Mouse (Mus musculus) testis, postnatal 10 days (tissue): ENCODE results near the gene Susd1.

Experiments used
- DNase-seq: peaks from one replicate; pipeline ENCODE4 v3.0.0; 2021; ENCODE audit warnings: low spot score

Gene Susd1

DNA sequence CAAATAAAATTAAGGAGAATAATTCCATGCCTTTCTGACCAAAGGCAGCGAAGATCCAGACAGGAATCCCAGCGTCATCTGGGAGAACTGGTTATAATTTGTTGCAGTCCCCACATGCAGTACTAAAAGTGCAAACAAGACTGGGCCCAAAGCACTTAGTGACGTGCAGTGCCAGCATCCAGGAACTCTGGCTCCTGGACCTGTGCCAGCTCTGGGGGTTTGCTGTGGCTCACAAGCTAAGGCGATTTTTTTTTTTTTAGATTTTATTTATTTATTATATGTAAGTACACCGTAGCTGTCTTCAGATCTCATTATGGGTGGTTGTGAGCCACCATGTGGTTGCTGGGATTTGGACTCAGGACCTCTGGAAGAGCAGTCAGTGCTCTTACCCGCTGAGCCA is 152.1 kb downstream of the Susd1 start:
- DNase-seq, result peak; percentile 62

DNA sequence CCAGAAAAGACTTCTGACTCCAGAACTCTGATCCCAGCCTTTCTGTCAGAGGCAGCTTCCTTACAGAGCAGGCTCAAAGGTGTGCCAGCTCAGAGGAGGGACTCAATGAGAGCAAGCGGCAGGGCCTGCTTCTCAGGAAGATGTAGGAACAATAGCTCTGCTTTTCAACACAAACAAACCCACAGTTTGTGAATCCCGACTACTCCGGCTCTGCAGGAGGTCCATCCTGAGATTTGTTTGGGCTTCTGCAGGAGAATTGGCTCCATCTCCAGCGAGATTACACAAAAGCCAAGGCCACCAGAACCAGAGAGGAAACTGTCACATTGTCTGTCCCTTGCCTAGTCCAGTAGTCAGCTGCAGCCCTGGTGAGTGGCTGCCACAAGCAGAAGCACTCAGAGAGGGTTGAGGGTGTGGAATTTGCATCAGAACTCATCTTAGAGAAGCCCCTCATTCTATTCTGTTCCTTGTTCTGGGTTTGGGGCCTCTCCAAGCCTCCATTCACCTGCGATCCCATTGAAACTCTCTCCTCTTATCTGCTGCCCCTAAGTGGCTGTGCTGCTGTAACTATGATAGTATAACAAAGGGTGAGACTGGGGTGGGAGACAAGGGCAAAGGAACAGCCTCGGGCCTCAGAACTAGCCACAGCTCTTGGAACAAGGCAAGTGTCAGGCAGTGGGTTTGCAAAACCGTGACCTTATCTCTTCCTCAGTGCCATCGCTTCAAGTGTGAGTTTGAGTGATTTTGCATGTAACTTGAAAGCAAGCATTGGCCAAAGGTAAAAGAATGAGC is 155.5 kb downstream of the Susd1 start:
- DNase-seq, result no peak

DNA sequence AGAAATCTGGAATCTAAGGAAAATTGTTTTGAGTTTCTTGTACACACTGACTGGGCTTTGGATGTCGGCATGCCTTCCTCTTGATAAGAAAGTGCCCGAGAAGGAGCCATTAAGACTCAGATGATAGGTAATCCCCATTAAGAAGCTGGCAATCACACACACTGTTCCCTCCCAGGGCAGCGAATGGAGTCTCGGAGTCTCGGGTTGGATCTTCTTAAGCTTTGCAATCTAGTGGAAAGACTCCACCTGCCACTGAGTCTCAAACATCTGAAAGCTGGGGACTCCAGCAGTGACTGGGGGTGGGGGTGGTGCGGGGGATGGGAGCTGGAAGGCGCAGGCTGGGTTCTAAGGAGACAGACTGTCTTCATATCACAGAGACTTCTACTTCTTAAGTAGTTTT is 156.3 kb downstream of the Susd1 start:
- no peak for DNase-seq

DNA sequence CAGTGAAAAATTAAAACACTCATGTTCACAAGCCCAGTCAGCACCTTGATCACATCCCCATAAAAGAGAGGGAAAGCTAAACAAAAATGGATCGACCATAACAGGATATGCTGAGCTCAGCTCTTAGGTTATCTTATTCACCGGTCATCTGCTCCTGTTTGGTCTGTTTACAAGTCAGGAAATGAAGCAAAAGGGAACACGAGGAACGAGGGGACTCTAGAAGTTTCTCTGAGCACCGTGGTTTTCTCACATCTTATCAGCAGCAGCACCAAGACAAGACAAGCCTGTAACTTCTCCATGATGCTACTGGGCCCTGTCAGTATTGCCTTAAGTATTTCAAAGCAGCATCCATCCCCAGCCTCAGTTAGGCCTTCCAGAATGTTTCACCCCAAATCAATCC is 157.6 kb downstream of the Susd1 start:
- DNase-seq, result no peak

DNA sequence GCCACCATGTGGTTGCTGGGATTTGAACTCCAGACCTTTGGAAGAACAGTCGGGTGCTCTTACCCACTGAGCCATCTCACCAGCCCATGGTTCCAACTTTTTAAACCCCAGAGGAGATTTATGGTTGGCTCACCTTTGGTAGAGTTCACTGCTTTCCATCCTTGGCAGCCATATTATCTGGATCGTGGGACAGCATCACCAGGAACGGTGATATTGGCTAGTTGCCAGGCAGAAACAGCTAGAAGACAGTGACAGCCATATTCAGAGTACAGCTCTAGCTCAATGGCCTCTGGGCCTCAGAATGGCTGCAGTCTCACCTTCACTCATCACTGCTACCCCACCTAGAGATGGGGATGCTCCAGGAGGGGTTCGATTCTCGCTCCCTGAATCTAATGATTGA is 159.3 kb downstream of the Susd1 start:
- no peak for DNase-seq

DNA sequence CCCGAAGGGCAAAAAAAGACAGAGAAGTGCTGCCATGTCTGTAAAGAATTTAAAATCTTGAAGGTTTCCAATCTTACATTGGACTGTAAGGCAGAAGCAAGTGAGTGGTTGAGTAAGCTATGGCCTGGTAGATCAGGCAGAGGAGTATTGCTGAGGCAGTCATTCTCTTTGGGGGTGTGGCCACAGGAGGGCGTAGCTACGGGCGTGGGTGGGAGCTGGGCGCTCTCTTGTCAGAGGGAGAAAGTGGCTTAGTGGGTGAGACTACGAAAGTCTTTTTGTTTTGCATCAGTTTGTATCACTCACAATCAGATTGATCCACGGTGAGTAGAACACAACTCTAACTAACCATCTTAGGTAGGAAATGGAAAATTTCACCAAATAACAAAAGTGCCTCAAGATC is 160.0 kb downstream of the Susd1 start:
- DNase-seq, result no peak

DNA sequence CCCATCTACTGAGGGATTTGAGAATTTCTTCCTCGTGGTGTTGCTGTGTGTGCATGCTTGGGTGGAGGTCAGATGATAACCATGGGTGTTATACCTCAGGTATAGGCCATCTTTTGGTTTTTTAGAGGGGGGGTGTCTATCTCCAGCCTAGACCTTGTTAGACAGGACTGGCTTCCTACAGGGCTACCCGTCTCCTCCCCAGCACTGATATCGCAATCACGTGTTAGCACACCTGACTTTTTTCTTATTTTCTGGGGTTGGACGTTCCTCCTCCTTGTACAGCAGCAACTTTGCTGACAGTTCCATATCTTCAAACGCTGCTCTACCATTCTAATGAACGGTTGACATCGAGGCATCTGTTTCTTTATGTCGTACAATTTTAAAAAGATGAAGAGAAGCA is 160.5 kb downstream of the Susd1 start:
- no peak for DNase-seq

DNA sequence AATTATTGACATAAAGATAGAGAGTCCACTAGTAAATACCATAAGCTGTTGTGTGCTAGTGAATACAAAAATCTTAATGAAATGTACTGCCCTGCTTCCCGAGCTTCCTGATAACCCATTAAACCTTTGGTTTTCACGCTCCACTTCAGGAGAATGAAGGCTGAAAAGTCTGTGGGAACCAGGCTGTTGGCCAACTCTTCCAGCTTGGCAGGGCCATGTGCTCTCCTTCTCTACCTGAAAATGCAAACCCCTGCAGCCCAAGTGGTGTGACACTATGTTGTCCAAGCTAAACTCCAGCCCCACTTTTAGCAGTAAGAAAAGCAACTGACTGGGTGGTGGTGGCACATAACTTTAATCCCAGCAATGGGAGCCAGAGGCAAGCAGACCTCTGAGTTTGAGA is 162.5 kb downstream of the Susd1 start:
- no peak for DNase-seq

DNA sequence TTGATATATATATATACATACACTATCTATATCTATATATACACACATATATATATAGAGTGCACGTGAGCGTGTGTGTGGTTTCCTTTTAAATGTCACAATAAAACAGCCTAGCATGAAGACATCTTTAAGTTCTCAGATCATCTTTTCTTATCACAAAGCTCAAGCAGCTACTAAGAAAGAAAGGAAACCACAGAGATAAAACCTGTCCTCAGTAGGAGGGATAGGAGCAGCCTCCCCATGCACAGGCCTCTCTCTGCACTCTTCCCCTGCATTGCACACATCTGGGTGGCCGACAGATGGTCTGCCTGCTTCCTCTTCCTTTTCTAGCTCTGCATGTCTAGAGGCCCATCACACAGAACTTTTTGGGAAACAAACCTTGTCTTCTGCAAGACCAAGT is 162.9 kb downstream of the Susd1 start:
- DNase-seq, result no peak

DNA sequence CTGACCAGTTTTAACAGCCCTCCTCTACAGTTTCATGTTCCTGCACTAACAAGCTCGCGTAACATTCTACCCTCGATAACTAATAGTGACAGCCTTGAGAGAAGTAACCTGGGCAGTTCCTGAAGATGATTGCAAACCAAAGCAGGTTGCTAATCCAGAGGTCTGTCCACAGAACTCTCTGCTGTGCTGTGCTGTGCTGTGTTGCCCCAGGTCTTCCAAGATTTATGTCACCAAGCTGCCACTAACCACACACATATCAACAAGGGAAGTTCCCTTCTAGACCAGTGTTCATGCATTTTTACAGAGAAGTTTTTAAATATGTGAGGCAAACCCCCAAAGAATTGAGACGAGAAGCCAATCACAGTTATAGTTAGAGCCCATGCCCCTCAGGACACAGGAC is 164.3 kb downstream of the Susd1 start:
- DNase-seq, result no peak

DNA sequence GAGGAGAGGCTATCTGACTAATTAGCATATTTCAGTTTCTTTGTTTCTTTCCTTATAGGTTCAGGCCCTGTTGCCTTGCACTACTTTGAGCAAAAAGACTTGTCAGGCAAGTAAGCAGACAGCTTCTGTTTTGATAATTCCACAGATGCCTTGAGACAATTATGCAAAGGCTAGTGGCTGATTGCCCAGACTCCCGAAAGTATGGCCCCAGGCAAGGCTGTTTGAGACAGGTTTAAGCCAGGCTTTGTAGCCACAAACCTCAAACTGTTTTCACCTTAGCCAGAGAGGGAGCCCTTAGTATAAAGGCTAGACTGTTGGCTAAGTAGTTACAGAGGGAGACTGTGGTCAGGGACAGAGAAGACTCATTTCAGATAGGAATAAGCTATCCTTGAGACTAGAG is 165.1 kb downstream of the Susd1 start:
- DNase-seq, result no peak

DNA sequence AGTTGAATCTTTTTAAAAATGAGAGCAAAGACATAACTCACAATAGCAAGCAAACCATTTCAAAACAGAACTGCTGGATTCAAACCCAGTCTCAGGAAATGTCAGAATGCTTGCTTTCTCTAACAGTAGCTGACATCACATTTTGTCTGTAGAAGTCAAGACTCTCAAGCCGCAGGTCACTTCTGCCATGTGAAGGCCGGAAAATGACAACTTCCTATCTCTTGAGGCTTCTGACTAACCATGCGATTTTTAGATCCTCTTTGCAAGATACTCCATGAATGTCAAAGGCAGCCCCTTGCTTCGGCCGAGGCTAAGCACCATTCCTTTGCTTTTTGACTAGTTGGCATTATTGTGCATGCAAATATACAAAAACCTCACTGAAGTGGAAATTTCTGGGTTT is 172.8 kb downstream of the Susd1 start:
- DNase-seq, result no peak

DNA sequence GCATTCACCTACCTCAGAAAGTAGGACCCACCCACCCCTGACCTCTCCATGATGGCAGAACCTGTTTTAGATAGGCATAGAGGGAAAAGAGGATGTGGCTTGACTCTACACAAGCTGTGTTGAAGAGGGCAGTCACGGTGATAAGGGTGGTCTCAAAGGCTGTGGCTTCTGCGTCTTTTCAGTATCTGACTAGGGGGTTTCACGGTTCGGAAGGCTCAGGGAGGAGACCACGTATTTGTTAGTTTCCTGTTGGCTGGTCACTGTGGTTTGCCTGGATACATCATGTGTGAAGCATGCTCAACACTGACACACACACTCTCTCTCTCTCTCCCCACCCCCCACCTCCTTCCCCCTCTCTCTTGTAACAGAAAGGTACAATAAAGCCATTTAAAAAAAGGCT is 173.3 kb downstream of the Susd1 start:
- DNase-seq, result no peak
